Comparison of ENCODE assay signal across 26 mouse cellular contexts in the genomic region with DNA sequence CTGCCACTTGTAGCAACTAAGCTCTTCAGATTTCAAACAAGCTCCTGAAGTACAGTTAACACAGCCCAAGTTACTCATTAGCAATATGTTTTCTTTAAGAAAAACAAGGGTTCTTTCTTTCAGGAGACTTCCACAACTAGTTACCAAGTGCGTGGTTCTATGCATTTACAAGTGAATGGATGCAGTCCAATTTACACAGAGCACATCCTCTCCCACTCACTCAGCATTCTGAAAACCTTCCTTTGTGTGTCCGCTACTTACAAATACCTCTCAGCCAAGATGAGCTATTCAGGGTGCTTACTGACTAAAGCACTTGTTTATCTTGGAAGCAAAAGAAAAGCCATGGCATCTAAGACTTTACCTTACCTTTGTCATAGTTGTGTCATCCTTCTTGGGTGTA. TPM values are rescaled to one million over a fixed set of nuclear protein-coding genes. Genes with fewer than 3 reads are reported as not detected.
DNase-seq lines count a peak whose midpoint lies in the region; ATAC-seq and TF ChIP-seq lines count a peak whose summit lies in the region.
"Had no signal": no experiment of that assay in that cellular context is flagged by ENCODE, and none has a peak within 500 bp of the region (broad histone marks: within the 10 kb centered on the region; RNA-seq: fewer than 3 reads in every experiment).

No protein-coding gene starts in this region.

- H3K27me3 ChIP-seq in forebrain, embryonic 13.5 days: no peaks in the 10 kb centered on the region
- no peaks in the 10 kb centered on the region for H3K27me3 ChIP-seq in forebrain, postnatal 0 days (ENCODE audit: insufficient read depth, low read length)
- H3K27me3 ChIP-seq in lung, postnatal 0 days (replicated peaks; ENCODE audit: insufficient read depth, low read length): no peaks in the 10 kb centered on the region
- H3K27me3 ChIP-seq in hindbrain, postnatal 0 days (ENCODE audit: insufficient read depth, low read length): no peaks in the 10 kb centered on the region
- H3K27me3 ChIP-seq: CH12.LX; embryonic facial prominence, embryonic 15.5 days; hindbrain, embryonic 15.5 days; intestine, embryonic 15.5 days; liver, embryonic 15.5 days; neural tube, embryonic 12.5 days had no signal

- no peaks in the 10 kb centered on the region for H3K9me3 ChIP-seq in forebrain, embryonic 13.5 days (replicated peaks)
- no peaks in the 10 kb centered on the region for H3K9me3 ChIP-seq in forebrain, postnatal 0 days (ENCODE audit: low read length)
- H3K9me3 ChIP-seq in lung, postnatal 0 days (ENCODE audit: low read length): no peaks in the 10 kb centered on the region
- no peaks in the 10 kb centered on the region for H3K9me3 ChIP-seq in hindbrain, postnatal 0 days (ENCODE audit: low read length)
- H3K9me3 ChIP-seq: embryonic facial prominence, embryonic 15.5 days; hindbrain, embryonic 15.5 days; intestine, embryonic 15.5 days; liver, embryonic 15.5 days; midbrain, embryonic 13.5 days; neural tube, embryonic 12.5 days had no signal

- no peak overlapping the region for H3K4me3 ChIP-seq in forebrain, embryonic 13.5 days
- no peak overlapping the region for H3K4me3 ChIP-seq in forebrain, postnatal 0 days (ENCODE audit: low read depth, low read length)
- no peak overlapping the region for H3K4me3 ChIP-seq in lung, postnatal 0 days (ENCODE audit: low read depth, low read length)
- H3K4me3 ChIP-seq in hindbrain, postnatal 0 days (ENCODE audit: low read length): no peak overlapping the region
- H3K4me3 ChIP-seq: embryonic facial prominence, embryonic 15.5 days; hindbrain, embryonic 15.5 days; intestine, embryonic 15.5 days; left cerebral cortex, adult 2 months; liver, embryonic 15.5 days; midbrain, embryonic 13.5 days; neural tube, embryonic 12.5 days had no signal

- peak; percentile 48; the same call in 1 of the 2 replicates for ATAC-seq in forebrain, embryonic 13.5 days
- ATAC-seq in forebrain, postnatal 0 days: no peak
- ATAC-seq in lung, postnatal 0 days: no peak
- ATAC-seq in hindbrain, postnatal 0 days: no peak
- ATAC-seq: intestine, embryonic 15.5 days; midbrain, embryonic 13.5 days had no signal

- 5% methylated on average over 2 of the region's 2 CpGs for WGBS in forebrain, embryonic 13.5 days
- WGBS in forebrain, postnatal 0 days: 16% methylated on average over 2 of the region's 2 CpGs
- 52% methylated on average over 2 of the region's 2 CpGs for WGBS in lung, postnatal 0 days
- WGBS in hindbrain, postnatal 0 days: 32% methylated on average over 2 of the region's 2 CpGs

- H3K27ac ChIP-seq in forebrain, embryonic 13.5 days: no peak overlapping the region
- no peak overlapping the region for H3K27ac ChIP-seq in forebrain, postnatal 0 days (ENCODE audit: low read depth, low read length)
- H3K27ac ChIP-seq in lung, postnatal 0 days (ENCODE audit: low read length): no peak overlapping the region
- no peak overlapping the region for H3K27ac ChIP-seq in hindbrain, postnatal 0 days
- H3K27ac ChIP-seq: embryonic facial prominence, embryonic 15.5 days; hindbrain, embryonic 15.5 days; intestine, embryonic 15.5 days; left cerebral cortex, adult 2 months; liver, embryonic 15.5 days; midbrain, embryonic 13.5 days; neural tube, embryonic 12.5 days had no signal

- peaks cover 22% of the 10 kb centered on the region for H3K4me1 ChIP-seq in forebrain, embryonic 13.5 days
- H3K4me1 ChIP-seq in forebrain, postnatal 0 days (ENCODE audit: insufficient read depth): no peaks in the 10 kb centered on the region
- no peaks in the 10 kb centered on the region for H3K4me1 ChIP-seq in lung, postnatal 0 days (ENCODE audit: insufficient read depth, low read depth, low read length)
- no peaks in the 10 kb centered on the region for H3K4me1 ChIP-seq in hindbrain, postnatal 0 days (ENCODE audit: insufficient read depth, low read length)
- H3K4me1 ChIP-seq: embryonic facial prominence, embryonic 15.5 days; intestine, embryonic 15.5 days; liver, embryonic 15.5 days; neural tube, embryonic 12.5 days had no signal

- TF ChIP-seq CTCF in forebrain, postnatal 0 days (IDR thresholded peaks at IDR 0.05; ENCODE audit: low read depth): no peak
- TF ChIP-seq CTCF in lung, postnatal 0 days (IDR thresholded peaks at IDR 0.05): no peak
- no peak for TF ChIP-seq CTCF in hindbrain, postnatal 0 days (IDR thresholded peaks at IDR 0.05; ENCODE audit: low read depth)

- no peak for TF ChIP-seq EP300 in lung, postnatal 0 days (IDR thresholded peaks at IDR 0.05)

- no peak overlapping the region for H3K9ac ChIP-seq in forebrain, embryonic 13.5 days
- no peak overlapping the region for H3K9ac ChIP-seq in forebrain, postnatal 0 days
- no peak overlapping the region for H3K9ac ChIP-seq in lung, postnatal 0 days (replicated peaks; ENCODE audit: low read depth)
- H3K9ac ChIP-seq in hindbrain, postnatal 0 days (replicated peaks; ENCODE audit: low read length): no peak overlapping the region
- H3K9ac ChIP-seq: embryonic facial prominence, embryonic 15.5 days; hindbrain, embryonic 15.5 days; intestine, embryonic 15.5 days; liver, embryonic 15.5 days; midbrain, embryonic 13.5 days; neural tube, embryonic 12.5 days had no signal

- H3K4me2 ChIP-seq in forebrain, embryonic 13.5 days: no peak overlapping the region
- H3K4me2 ChIP-seq in forebrain, postnatal 0 days (ENCODE audit: low read depth): no peak overlapping the region
- H3K4me2 ChIP-seq in lung, postnatal 0 days (replicated peaks; ENCODE audit: low read depth, low read length): no peak overlapping the region
- no peak overlapping the region for H3K4me2 ChIP-seq in hindbrain, postnatal 0 days (ENCODE audit: low read depth, low read length)
- H3K4me2 ChIP-seq: embryonic facial prominence, embryonic 15.5 days; hindbrain, embryonic 15.5 days; intestine, embryonic 15.5 days; liver, embryonic 15.5 days; midbrain, embryonic 13.5 days; neural tube, embryonic 12.5 days had no signal

- no peaks in the 10 kb centered on the region for H3K36me3 ChIP-seq in forebrain, embryonic 13.5 days (ENCODE audit: poor library complexity, severe bottlenecking)
- no peaks in the 10 kb centered on the region for H3K36me3 ChIP-seq in forebrain, postnatal 0 days (ENCODE audit: insufficient read depth)
- no peaks in the 10 kb centered on the region for H3K36me3 ChIP-seq in lung, postnatal 0 days (ENCODE audit: insufficient read depth, low read length)
- H3K36me3 ChIP-seq in hindbrain, postnatal 0 days (ENCODE audit: insufficient read depth, low read length): no peaks in the 10 kb centered on the region
- H3K36me3 ChIP-seq: embryonic facial prominence, embryonic 15.5 days; hindbrain, embryonic 15.5 days; intestine, embryonic 15.5 days; liver, embryonic 15.5 days; midbrain, embryonic 13.5 days; neural tube, embryonic 12.5 days had no signal

- no peak for DNase-seq in forebrain, postnatal 0 days
- DNase-seq in lung, postnatal 0 days (ENCODE audit: low spot score): peak; percentile 15
- no peak for DNase-seq in lung, postnatal 36 days
- peak; percentile 59 for DNase-seq in ZHBTc4 (ENCODE audit: low read depth, low spot score)
- DNase-seq in gonadal fat pad, adult 2 months (ENCODE audit: low read depth): peak; percentile 24
- DNase-seq in hindbrain, postnatal 0 days (ENCODE audit: low spot score): no peak
- DNase-seq: adrenal gland, postnatal 25 days; B cell, adult 2 months; cerebellum, adult 11-12 months; cerebellum, postnatal 14 days; gastrocnemius, postnatal 36 days; heart, postnatal 36 days; kidney, adult 8-10 months; kidney, postnatal 10 days; thymus, postnatal 14 days had no signal

RNA-seq across cellular contexts. Expression of gene Rnf32, which starts 58.1 kb away (rescaled TPM):
- polyA plus RNA-seq in forebrain, embryonic 13.5 days (2015; fragmentation: Nextera tagmentation; extraction: Ambion mirVana): 11.8 and 12.0 TPM in 2 replicates
- total RNA-seq in forebrain, postnatal 0 days (2014; rRNA removed): 17.8 and 19.3 TPM in 2 replicates
- polyA plus RNA-seq in forebrain, postnatal 0 days (2015; fragmentation: Nextera tagmentation; extraction: Ambion mirVana): 12.1 and 14.6 TPM in 2 replicates
- 2.3 and 5.2 TPM in 2 replicates for polyA plus RNA-seq in lung, postnatal 0 days (2015; fragmentation: Nextera tagmentation; extraction: Ambion mirVana)
- polyA plus RNA-seq in gonadal fat pad, adult 2 months (2012; rRNA removed): 1.9 and 2.3 TPM in 2 replicates
- total RNA-seq in hindbrain, postnatal 0 days (2014; rRNA removed): 6.2 and 9.7 TPM in 2 replicates
- 9.4 and 10.0 TPM in 2 replicates for polyA plus RNA-seq in hindbrain, postnatal 0 days (2015; fragmentation: Nextera tagmentation; extraction: Ambion mirVana)
- total RNA-seq: CH12.LX; megakaryocyte progenitor cell, adult 5-6 weeks; MEL had no signal

Comparison
In these comparisons a context has a peak if more than half of its experiments do, and no peak if none do; other contexts are left out.
1. DNase-seq: peak in lung, postnatal 0 days (single experiment), ZHBTc4 (single experiment) and gonadal fat pad, adult 2 months (single experiment); none in forebrain, postnatal 0 days (single experiment), lung, postnatal 36 days (single experiment) and hindbrain, postnatal 0 days (single experiment).